ENCODE assay signal across 21 mouse cellular contexts in genomic region chr8:26943621-26944020, GRCm38 (mm10). TPM values are rescaled to one million over a fixed set of nuclear protein-coding genes. Genes with fewer than 3 reads are reported as not detected.
DNase-seq lines count a peak whose midpoint lies in the region; ATAC-seq and TF ChIP-seq lines count a peak whose summit lies in the region.
"Had no signal": no experiment of that assay in that cellular context is flagged by ENCODE, and none has a peak within 500 bp of the region (broad histone marks: within the 10 kb centered on the region; RNA-seq: fewer than 3 reads in every experiment).

No protein-coding gene starts in this region.

- H3K4me3 ChIP-seq in heart, embryonic 11.5 days (ENCODE audit: low read depth, low read length): no peak overlapping the region
- no peak overlapping the region for H3K4me3 ChIP-seq in embryonic fibroblast, embryonic 13.5 days (ENCODE audit: insufficient read depth, low read length)
- H3K4me3 ChIP-seq: embryonic facial prominence, embryonic 10.5 days; embryonic facial prominence, embryonic 12.5 days; erythroblast, embryonic 14.5 days; forebrain, embryonic 13.5 days; forebrain, embryonic 15.5 days had no signal

- TF ChIP-seq POLR2A in embryonic fibroblast, embryonic 13.5 days (IDR thresholded peaks at IDR 0.05; ENCODE audit: low read depth, low read length): no peak

- DNase-seq in heart, adult 11 months: peak; percentile 25
- no peak for DNase-seq in layer of hippocampus, adult 9-11 months
- DNase-seq: adrenal gland, adult 8-10 months; adrenal gland, postnatal 14 days; adrenal gland, postnatal 36 days; cerebellum, adult 11-12 months; cerebellum, adult 2 months; cerebellum, adult 9-10 months; cerebellum, postnatal 10 days; cerebellum, postnatal 25 days; forebrain, postnatal 0 days had no signal

- no peaks in the 10 kb centered on the region for H3K9me3 ChIP-seq in heart, embryonic 11.5 days (replicated peaks; ENCODE audit: control insufficient read depth, low read length)
- H3K9me3 ChIP-seq: embryonic facial prominence, embryonic 12.5 days; forebrain, embryonic 15.5 days had no signal

- no peak overlapping the region for H3K27ac ChIP-seq in heart, embryonic 11.5 days (ENCODE audit: low read depth, low read length)
- H3K27ac ChIP-seq in embryonic fibroblast, embryonic 13.5 days (ENCODE audit: insufficient read depth, low read length): peak overlapping the region; percentile 80
- H3K27ac ChIP-seq: embryonic facial prominence, embryonic 10.5 days; embryonic facial prominence, embryonic 12.5 days; forebrain, embryonic 13.5 days; forebrain, embryonic 15.5 days had no signal

- no peak for TF ChIP-seq CTCF in embryonic fibroblast, embryonic 13.5 days (IDR thresholded peaks at IDR 0.05; ENCODE audit: borderline replicate concordance, insufficient read depth, low read length)

- H3K4me2 ChIP-seq in heart, embryonic 11.5 days: no peak overlapping the region
- H3K4me2 ChIP-seq: embryonic facial prominence, embryonic 12.5 days; forebrain, embryonic 13.5 days; forebrain, embryonic 15.5 days had no signal

- H3K4me1 ChIP-seq in heart, embryonic 11.5 days (ENCODE audit: control insufficient read depth, insufficient read depth, low read length): no peaks in the 10 kb centered on the region
- no peaks in the 10 kb centered on the region for H3K4me1 ChIP-seq in embryonic fibroblast, embryonic 13.5 days (ENCODE audit: control insufficient read depth, insufficient read depth, low read length)
- H3K4me1 ChIP-seq: embryonic facial prominence, embryonic 10.5 days; embryonic facial prominence, embryonic 12.5 days; forebrain, embryonic 13.5 days; forebrain, embryonic 15.5 days had no signal

- 86% methylated on average over 4 of the region's 4 CpGs for WGBS in heart, embryonic 11.5 days (ENCODE audit: insufficient replicate concordance)

- no peak overlapping the region for H3K9ac ChIP-seq in heart, embryonic 11.5 days (ENCODE audit: low read depth, low read length)
- H3K9ac ChIP-seq: embryonic facial prominence, embryonic 12.5 days; forebrain, embryonic 13.5 days; forebrain, embryonic 15.5 days; forebrain, postnatal 0 days had no signal

- H3K36me3 ChIP-seq in heart, embryonic 11.5 days (ENCODE audit: control insufficient read depth, insufficient read depth, low read length): no peaks in the 10 kb centered on the region
- H3K36me3 ChIP-seq: embryonic facial prominence, embryonic 10.5 days; embryonic facial prominence, embryonic 12.5 days; forebrain, embryonic 15.5 days had no signal

- ATAC-seq in heart, embryonic 11.5 days (replicated peaks; ENCODE audit: insufficient number of reproducible peaks, low FRiP score, low TSS enrichment): no peak
- ATAC-seq in megakaryocyte, adult 5-6 weeks (ENCODE audit: poor library complexity, severe bottlenecking): no peak
- ATAC-seq: activated CD4-positive, CD25-positive, alpha-beta regulatory T cell, adult 4 months; forebrain, embryonic 13.5 days; forebrain, embryonic 15.5 days; forebrain, postnatal 0 days; Patski had no signal

- no peaks in the 10 kb centered on the region for H3K27me3 ChIP-seq in heart, embryonic 11.5 days (ENCODE audit: control insufficient read depth, insufficient read depth, low read length)
- H3K27me3 ChIP-seq: embryonic facial prominence, embryonic 12.5 days; forebrain, embryonic 13.5 days; forebrain, embryonic 15.5 days; Patski had no signal

RNA-seq across cellular contexts. Expression of gene Zfp703, which starts 33.5 kb away (rescaled TPM):
- polyA plus RNA-seq in heart, embryonic 11.5 days (2014; fragmentation: Nextera tagmentation; extraction: Ambion mirVana): 7.7 and 8.5 TPM in 2 replicates
- 36.6 and 41.6 TPM in 2 replicates for polyA plus RNA-seq in embryonic fibroblast, embryonic 13.5 days (2011; ENCODE audit: insufficient read length, low read depth, missing spikeins)
- 20.9 and 25.8 TPM in 2 replicates for total RNA-seq in megakaryocyte, adult 5-6 weeks (2015)
- total RNA-seq in megakaryocyte, adult 5-6 weeks (2017): 1.5 and 3.9 TPM in 2 replicates
